Mouse (Mus musculus) heart, embryonic 16.5 days (tissue): Measurements from ENCODE around the gene Epha2. TPM values are rescaled to one million over a fixed set of nuclear protein-coding genes. Genes with fewer than 3 reads are reported as not detected.
A peak's percentile ranks its signal among the peaks of the same experiment; 100 is the strongest.

Experiments
- ATAC-seq: fragments of 200-750 bp; cut with Nextera tagmentation; replicated peaks from 2 replicates; pipeline ENCODE4 v1.8.0; 2017; ENCODE audit warnings: moderate number of reproducible peaks; ENCODE audit not compliant: insufficient read depth, low FRiP score; ENCODE audit errors: extremely low read depth
- H3K27ac ChIP-seq: fragments of 300-500 bp; sonication (generic); 2 replicates; pipeline ENCODE4 v1.5.1; 2014; ENCODE audit warnings: mild to moderate bottlenecking, low read length, control low read depth, moderate library complexity
- H3K27me3 ChIP-seq: fragments of 300-500 bp; sonication (generic); 2 replicates; pipeline ENCODE4 v1.6.1; 2014; ENCODE audit warnings: low read length, mixed read lengths; ENCODE audit not compliant: control insufficient read depth, insufficient read depth
- H3K36me3 ChIP-seq: fragments of 300-500 bp; sonication (generic); 2 replicates; pipeline ENCODE4 v1.6.1; 2014; ENCODE audit not compliant: control insufficient read depth, insufficient read depth
- H3K4me1 ChIP-seq: fragments of 300-500 bp; sonication (generic); 2 replicates; pipeline ENCODE4 v1.6.1; 2014; ENCODE audit warnings: low read length, mixed read lengths; ENCODE audit not compliant: control insufficient read depth, insufficient read depth
- H3K4me2 ChIP-seq: fragments of 300-500 bp; sonication (generic); 2 replicates; pipeline ENCODE4 v1.6.1; 2014; ENCODE audit warnings: low read depth, mild to moderate bottlenecking, control low read depth, low read length
- H3K4me3 ChIP-seq: fragments of 300-500 bp; sonication (generic); 2 replicates; pipeline ENCODE4 v1.5.1; 2014; ENCODE audit warnings: mild to moderate bottlenecking, control low read depth, low read length
- H3K9ac ChIP-seq: fragments of 300-500 bp; sonication (generic); 2 replicates; pipeline ENCODE4 v1.6.1; 2014; ENCODE audit warnings: low read length, control low read depth
- H3K9me3 ChIP-seq: fragments of 300-500 bp; sonication (generic); replicated peaks from 2 replicates; pipeline ENCODE4 v1.6.1; 2016; ENCODE audit warnings: low read length; ENCODE audit not compliant: control insufficient read depth
- WGBS: fragments of 180-500 bp; shearing (Covaris S2); extraction: QIAGEN DNeasy Blood & Tissue Kit; methylation state at CpG from one replicate; pipeline ENCODE4 v1.1.7; 2014; 5-methylcytosine and 5-hydroxymethylcytosine counted together
- polyA plus RNA-seq: library from polyadenylated mRNA; unstranded; fragments of >200 nt; fragmentation: Nextera tagmentation; extraction: Ambion mirVana; gene quantifications from 2 replicates; pipeline ENCODE4 v1.2.1, GENCODE M21; 2015

Epha2 gene
- polyA plus RNA-seq, 1 experiment from 2014 or later, result 3.1 TPM

DNA sequence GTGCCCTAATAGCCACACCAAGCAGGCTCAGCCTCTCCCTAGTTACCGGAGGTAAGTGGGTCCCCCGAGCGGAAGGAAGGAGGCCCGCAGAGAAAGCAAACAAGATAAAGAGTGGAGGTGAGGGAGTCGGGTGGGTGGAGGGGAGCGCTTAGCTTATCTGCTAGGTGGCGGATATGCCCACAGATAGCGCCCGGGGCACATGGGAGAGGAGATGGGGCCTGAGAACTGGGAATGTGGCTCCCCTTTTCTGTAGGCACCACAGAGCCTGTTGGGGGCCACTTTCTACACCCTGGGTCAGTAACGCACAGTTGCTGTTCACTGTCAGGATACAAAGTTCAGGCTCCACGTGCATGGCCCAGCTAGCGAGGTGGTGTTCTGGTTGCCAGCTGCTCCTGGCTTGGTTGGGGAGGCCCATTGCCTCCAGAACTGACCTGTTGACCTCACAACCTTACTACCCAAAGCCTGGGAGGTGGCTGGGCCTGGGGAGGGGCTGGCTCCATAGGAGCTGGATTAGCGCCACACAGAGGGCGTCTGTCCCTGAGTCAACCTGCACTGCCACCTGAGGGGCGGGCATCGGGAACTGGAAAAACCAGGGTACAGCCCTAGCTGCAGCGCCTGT, 11.6 kb downstream of the Epha2 start:
- Histone ChIP-seq H3K4me2 (no peak overlapping the region), H3K27me3 (no peaks in the 10 kb centered on the region), H3K4me1 (peaks cover 43% of the 10 kb centered on the region), H3K9me3 (no peaks in the 10 kb centered on the region), H3K27ac (peak overlapping the region; percentile 88; the same call in 1 of the 2 replicates), H3K36me3 (0 out of 2 replicates have a peak, but pooled peaks cover 4% of the 10 kb centered on the region), H3K9ac (no peak overlapping the region), H3K4me3 (no peak overlapping the region)
- 55% methylated on average over 17 of the region's 17 CpGs for WGBS
- ATAC-seq, result no peak

DNA sequence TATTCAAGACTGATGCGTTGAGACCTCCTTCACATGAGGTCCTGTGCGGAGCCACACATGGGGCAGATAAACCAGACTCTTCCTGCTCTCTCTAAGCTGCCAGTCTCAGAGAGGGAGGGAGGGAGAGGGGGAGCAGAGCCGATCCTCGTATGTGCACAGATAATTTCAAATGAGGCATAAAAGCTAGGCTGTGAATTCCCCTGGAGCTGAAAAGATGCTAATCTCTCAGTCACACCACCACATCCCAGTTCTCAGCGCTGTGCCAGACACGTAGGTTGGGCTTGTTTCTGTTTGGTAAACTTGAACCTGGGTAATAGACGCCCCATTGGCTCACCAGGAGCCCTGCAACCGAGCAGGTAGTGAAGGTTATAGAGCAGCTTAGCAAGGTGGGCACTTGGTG, 12.4 kb downstream of the Epha2 start:
- no peaks in the 10 kb centered on the region for H3K27me3 ChIP-seq
- 59% methylated on average over 8 of the region's 8 CpGs for WGBS
- H3K36me3 ChIP-seq, result 0 out of 2 replicates have a peak, but pooled peaks cover 4% of the 10 kb centered on the region
- H3K9me3 ChIP-seq, result no peaks in the 10 kb centered on the region
- no peak for ATAC-seq
- 0 out of 2 replicates have a peak overlapping the region, but pooled peaks have one; percentile 16 for H3K27ac ChIP-seq
- H3K9ac ChIP-seq, result no peak overlapping the region
- H3K4me1 ChIP-seq, result peaks cover 43% of the 10 kb centered on the region
- H3K4me3 ChIP-seq, result no peak overlapping the region
- H3K4me2 ChIP-seq, result no peak overlapping the region

DNA sequence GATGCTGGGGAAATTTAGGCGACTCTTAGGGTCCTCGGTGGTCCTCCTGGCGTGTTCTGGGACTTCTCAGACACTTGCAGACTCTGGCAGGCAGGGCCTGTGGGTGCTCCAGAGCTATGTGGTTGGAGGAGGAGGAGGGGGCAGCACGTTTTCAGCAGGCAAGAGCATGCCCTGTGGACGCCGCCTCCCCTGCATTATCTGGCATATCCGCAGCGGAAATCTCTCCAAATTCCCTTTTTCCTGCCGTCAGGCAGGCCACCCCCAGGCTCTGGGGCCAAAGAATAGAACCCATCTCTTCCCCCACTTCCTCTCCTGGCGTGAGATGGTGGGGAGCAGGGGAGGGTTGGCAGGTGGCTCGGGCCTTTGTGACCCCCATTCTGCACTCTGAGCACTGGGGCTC, 12.9 kb downstream of the Epha2 start:
- Histone ChIP-seq H3K27ac (peak overlapping the region; percentile 49), H3K4me2 (no peak overlapping the region), H3K27me3 (no peaks in the 10 kb centered on the region), H3K9ac (no peak overlapping the region), H3K9me3 (no peaks in the 10 kb centered on the region), H3K4me3 (no peak overlapping the region), H3K4me1 (peaks cover 43% of the 10 kb centered on the region), H3K36me3 (peaks cover 3% of the 10 kb centered on the region)
- no peak for ATAC-seq
- WGBS, result 50% methylated on average over 11 of the region's 11 CpGs

DNA sequence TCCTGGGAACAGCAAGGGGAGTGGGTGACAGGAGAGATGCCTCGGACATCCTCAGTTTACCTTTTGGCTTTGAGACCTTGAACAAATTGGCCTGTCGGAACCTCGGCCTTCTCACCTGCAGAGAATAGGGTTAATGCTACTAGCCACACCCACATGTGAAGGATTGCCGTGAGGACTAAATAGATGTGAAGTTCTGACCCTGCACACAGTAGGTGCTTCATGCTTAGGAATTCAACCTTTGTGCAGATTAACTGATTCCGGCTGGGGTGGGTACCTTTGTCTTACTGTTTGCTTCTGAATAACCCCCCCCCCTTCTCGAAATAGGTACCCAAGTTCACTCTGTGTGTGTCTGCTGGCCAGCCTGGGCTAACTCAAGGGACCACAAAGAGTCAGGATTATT, 13.7 kb downstream of the Epha2 start:
- ATAC-seq, result no peak
- peaks cover 37% of the 10 kb centered on the region for H3K4me1 ChIP-seq
- H3K9ac ChIP-seq, result no peak overlapping the region
- no peak overlapping the region for H3K4me3 ChIP-seq
- H3K4me2 ChIP-seq, result no peak overlapping the region
- no peak overlapping the region; the same call in 1 of the 2 replicates for H3K27ac ChIP-seq
- WGBS, result 84% methylated on average over 6 of the region's 6 CpGs
- H3K36me3 ChIP-seq, result peaks cover 3% of the 10 kb centered on the region
- H3K27me3 ChIP-seq, result no peaks in the 10 kb centered on the region
- no peaks in the 10 kb centered on the region for H3K9me3 ChIP-seq

DNA sequence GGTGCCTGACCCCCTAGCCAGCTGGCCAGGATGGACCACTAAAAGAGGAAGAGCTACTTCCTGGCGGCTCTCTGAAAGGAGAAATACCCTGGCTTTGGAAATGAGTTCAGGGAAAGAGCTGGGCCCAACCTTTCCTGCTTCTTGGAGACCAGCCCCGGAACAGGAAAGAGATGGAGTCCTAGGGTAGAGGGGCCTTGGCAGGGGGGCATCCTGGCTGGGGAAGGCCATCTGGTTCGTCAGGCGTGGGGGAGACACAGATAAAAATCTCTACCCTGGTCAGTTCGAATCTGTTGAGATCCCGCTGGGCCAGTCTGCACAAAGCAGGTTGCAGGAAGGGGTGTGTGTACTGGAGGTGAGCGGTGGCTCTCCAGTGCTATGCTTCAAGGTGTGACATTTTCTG, 15.0 kb downstream of the Epha2 start:
- Histone ChIP-seq H3K9ac (no peak overlapping the region), H3K4me1 (peaks cover 24% of the 10 kb centered on the region), H3K36me3 (peaks cover 5% of the 10 kb centered on the region), H3K27ac (no peak overlapping the region), H3K4me2 (no peak overlapping the region), H3K27me3 (no peaks in the 10 kb centered on the region), H3K4me3 (no peak overlapping the region), H3K9me3 (no peaks in the 10 kb centered on the region)
- no peak; the same call in 1 of the 2 replicates for ATAC-seq
- 59% methylated on average over 7 of the region's 7 CpGs for WGBS

DNA sequence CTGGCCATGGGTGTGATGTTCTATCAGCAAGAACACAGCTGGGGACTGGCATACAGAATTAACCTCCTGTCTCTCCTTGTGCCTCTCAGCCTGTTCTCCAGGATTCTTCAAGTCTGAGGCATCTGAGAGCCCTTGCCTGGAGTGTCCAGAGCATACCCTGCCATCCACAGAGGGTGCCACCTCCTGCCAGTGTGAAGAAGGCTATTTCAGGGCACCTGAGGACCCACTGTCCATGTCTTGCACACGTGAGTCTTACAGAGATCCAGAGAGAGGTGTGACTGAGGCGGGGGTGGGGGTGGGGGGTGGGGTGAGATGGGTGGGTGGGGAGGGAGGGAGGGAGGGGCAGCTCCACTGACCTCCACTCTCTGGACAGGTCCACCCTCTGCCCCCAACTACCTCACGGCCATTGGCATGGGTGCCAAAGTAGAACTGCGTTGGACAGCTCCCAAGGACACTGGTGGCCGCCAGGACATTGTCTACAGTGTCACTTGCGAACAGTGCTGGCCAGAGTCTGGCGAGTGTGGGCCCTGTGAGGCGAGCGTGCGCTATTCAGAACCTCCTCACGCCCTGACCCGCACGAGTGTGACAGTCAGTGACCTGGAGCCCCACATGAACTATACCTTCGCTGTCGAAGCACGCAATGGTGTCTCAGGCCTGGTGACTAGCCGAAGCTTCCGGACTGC, 15.6 kb downstream of the Epha2 start:
- WGBS, result 77% methylated on average over 18 of the region's 18 CpGs
- no peaks in the 10 kb centered on the region for H3K9me3 ChIP-seq
- H3K27me3 ChIP-seq, result no peaks in the 10 kb centered on the region
- H3K27ac ChIP-seq, result no peak overlapping the region
- no peak overlapping the region for H3K9ac ChIP-seq
- ATAC-seq, result no peak
- H3K4me2 ChIP-seq, result no peak overlapping the region
- peaks cover 5% of the 10 kb centered on the region for H3K36me3 ChIP-seq
- no peak overlapping the region for H3K4me3 ChIP-seq
- H3K4me1 ChIP-seq, result peaks cover 18% of the 10 kb centered on the region

DNA sequence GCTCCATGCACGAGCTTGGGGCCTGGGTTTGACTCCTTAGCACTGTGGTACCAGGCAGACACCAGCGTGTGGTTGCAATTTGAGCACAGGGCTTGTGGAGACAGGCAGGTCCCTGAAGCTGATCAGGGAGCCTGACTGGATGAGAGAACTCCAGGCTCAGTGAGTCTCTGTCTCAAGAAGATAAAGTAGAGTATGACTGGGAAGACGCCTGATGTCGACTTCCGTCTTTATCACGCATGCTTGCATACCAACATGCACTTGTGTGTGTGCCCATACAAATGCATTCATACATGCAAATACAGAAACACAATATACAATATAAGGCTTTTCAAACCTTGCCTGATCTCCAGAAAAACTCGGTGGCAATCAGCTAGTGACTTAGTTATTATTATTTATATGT, 16.9 kb downstream of the Epha2 start:
- H3K4me3 ChIP-seq, result no peak overlapping the region
- H3K9me3 ChIP-seq, result no peaks in the 10 kb centered on the region
- H3K36me3 ChIP-seq, result peaks cover 11% of the 10 kb centered on the region
- no peak overlapping the region for H3K4me2 ChIP-seq
- no peak for ATAC-seq
- 73% methylated on average over 7 of the region's 7 CpGs for WGBS
- H3K27ac ChIP-seq, result no peak overlapping the region
- no peaks in the 10 kb centered on the region for H3K27me3 ChIP-seq
- no peak overlapping the region for H3K9ac ChIP-seq
- peaks cover 6% of the 10 kb centered on the region for H3K4me1 ChIP-seq

DNA sequence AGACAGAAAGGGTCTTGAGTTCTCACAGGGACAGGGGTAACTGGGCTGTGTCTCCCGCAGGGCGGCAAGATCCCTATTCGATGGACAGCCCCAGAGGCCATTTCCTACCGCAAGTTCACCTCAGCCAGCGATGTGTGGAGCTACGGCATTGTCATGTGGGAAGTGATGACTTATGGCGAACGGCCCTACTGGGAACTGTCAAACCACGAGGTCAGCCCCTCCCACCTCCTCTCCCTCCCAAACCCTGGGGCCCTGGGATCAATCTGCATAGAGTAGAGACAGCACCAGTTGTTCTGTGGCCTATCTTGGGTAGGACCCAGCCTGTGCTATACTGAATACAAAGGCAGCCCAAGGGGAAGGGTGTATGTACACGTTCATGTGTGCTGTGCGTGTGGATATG, 21.5 kb downstream of the Epha2 start:
- WGBS, result 74% methylated on average over 11 of the region's 11 CpGs
- no peak for ATAC-seq

DNA sequence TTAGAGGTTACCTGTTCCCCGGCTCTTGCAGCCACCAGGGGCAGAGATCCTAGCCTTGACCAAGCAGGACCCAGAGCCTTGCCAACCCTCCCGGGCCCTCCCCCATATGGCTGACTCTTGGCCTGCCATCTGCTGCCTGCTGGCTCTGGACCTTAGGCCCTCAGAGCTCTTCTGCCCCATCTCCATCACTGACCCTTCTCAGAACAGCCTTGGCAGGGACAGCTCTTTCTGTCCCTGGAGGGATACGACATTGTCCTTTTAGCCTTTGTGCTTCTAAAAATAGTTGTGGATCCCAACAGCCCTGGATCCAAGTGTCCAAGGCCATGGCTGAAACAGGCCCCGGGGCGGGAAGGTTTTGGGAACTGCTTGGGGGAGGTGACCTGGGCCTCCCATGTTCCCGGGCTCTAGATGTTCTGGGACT, 23.7 kb downstream of the Epha2 start:
- Histone ChIP-seq H3K27ac (peak overlapping the region; percentile 15; the same call in 1 of the 2 replicates), H3K9me3 (no peaks in the 10 kb centered on the region), H3K4me3 (no peak overlapping the region), H3K27me3 (no peaks in the 10 kb centered on the region), H3K9ac (no peak overlapping the region), H3K36me3 (peaks cover 10% of the 10 kb centered on the region; the same call in 1 of the 2 replicates), H3K4me1 (peaks cover 19% of the 10 kb centered on the region), H3K4me2 (no peak overlapping the region)
- no peak; the same call in 1 of the 2 replicates for ATAC-seq
- WGBS, result 58% methylated on average over 6 of the region's 6 CpGs

More for the DNA sequence above, 21.5 kb downstream of the Epha2 start:
- peaks cover 19% of the 10 kb centered on the region for H3K4me1 ChIP-seq
- no peak overlapping the region for H3K9ac ChIP-seq
- no peaks in the 10 kb centered on the region for H3K9me3 ChIP-seq
- H3K27ac ChIP-seq, result no peak overlapping the region
- H3K36me3 ChIP-seq, result peaks cover 13% of the 10 kb centered on the region
- no peaks in the 10 kb centered on the region for H3K27me3 ChIP-seq
- no peak overlapping the region for H3K4me3 ChIP-seq
- H3K4me2 ChIP-seq, result no peak overlapping the region
